Mouse (Mus musculus) forebrain, embryonic 14.5 days (tissue): ENCODE results near the gene Nnmt. TPM values are rescaled to one million over a fixed set of nuclear protein-coding genes. Genes with fewer than 3 reads are reported as not detected.

Experiments
- ATAC-seq: fragments of 200-750 bp; cut with Nextera tagmentation; 2 replicates; pipeline ENCODE4 v1.8.0; 2017; ENCODE audit warnings: mild to moderate bottlenecking, moderate library complexity
- DNase-seq: peaks from one replicate; pipeline ENCODE4 v3.0.0-alpha.2; 2015; ENCODE audit warnings: low spot score
- H3K27ac ChIP-seq: fragments of 300-500 bp; sonication (generic); 2 replicates; pipeline ENCODE4 v1.5.1; 2014; ENCODE audit warnings: low read depth, mild to moderate bottlenecking, control low read depth, low read length, moderate library complexity
- H3K27me3 ChIP-seq: fragments of 300-500 bp; sonication (generic); replicated peaks from 2 replicates; pipeline ENCODE4 v1.6.1; 2014; ENCODE audit warnings: low read length, control low read depth, mixed read lengths; ENCODE audit not compliant: control insufficient read depth, insufficient read depth
- H3K36me3 ChIP-seq: fragments of 300-500 bp; sonication (generic); 2 replicates; pipeline ENCODE4 v1.6.1; 2014; ENCODE audit warnings: low read length, control low read depth; ENCODE audit not compliant: control insufficient read depth, insufficient read depth
- H3K4me1 ChIP-seq: fragments of 300-500 bp; sonication (generic); 2 replicates; pipeline ENCODE4 v1.6.1; 2014; ENCODE audit warnings: antibody characterized with exemption, low read length, control low read depth; ENCODE audit not compliant: control insufficient read depth, insufficient read depth
- H3K4me2 ChIP-seq: fragments of 300-500 bp; sonication (generic); 2 replicates; pipeline ENCODE4 v1.6.1; 2014; ENCODE audit warnings: mild to moderate bottlenecking, control low read depth, low read length
- H3K4me3 ChIP-seq: fragments of 300-500 bp; sonication (generic); 2 replicates; pipeline ENCODE4 v1.5.1; 2014; ENCODE audit warnings: low read depth, low read length, control low read depth
- H3K9ac ChIP-seq: fragments of 300-500 bp; sonication (generic); 2 replicates; pipeline ENCODE4 v1.6.1; 2014; ENCODE audit warnings: mild to moderate bottlenecking, low read length, control low read depth, moderate library complexity
- H3K9me3 ChIP-seq: fragments of 300-500 bp; sonication (generic); replicated peaks from 2 replicates; pipeline ENCODE4 v1.6.1; 2016; ENCODE audit warnings: low read length, control low read depth, mixed read lengths; ENCODE audit not compliant: control insufficient read depth
- WGBS: fragments of 180-500 bp; shearing (Covaris S2); extraction: QIAGEN DNeasy Blood & Tissue Kit; methylation state at CpG from one replicate; pipeline ENCODE4 v1.1.7; 2014; 5-methylcytosine and 5-hydroxymethylcytosine counted together
- polyA plus RNA-seq: library from polyadenylated mRNA; unstranded; fragments of >200 nt; fragmentation: Nextera tagmentation; extraction: Ambion mirVana; gene quantifications from 2 replicates; pipeline ENCODE4 v1.2.1, GENCODE M21; 2014

Gene Nnmt
- 0.72 and 1.1 TPM in 2 replicates for polyA plus RNA-seq

- H3K27me3 ChIP-seq: no peaks in the 10 kb centered on the region
- 60% methylated on average over 8 of the region's 8 CpGs for WGBS
Measured at GRCm38 (mm10) chr9:48604939-48605598, at the start of gene Nnmt. Gene Nnmt, minus strand, starts transcription at chr9:48605153.

DNA sequence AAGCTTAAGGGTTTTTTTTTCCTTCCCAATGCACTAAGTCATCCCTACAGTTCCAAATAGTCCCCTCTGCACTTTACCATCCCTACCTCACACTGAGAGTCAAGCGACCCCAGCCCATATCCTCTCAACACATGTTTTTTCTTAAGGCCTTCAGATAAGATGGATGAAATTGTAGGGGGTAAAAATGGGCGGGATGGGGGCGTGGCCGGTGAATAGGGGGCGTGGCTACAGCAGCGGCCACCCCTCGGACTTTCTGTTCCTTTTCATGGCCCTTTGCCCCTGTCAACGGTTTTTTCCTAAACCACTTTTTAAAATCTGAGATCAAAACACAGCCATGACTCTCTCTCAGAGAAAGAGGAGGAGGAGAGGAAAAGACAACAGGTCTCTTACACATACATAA, 49.8 kb upstream of the Nnmt start:
- no peak overlapping the region for H3K4me2 ChIP-seq
- H3K9ac ChIP-seq: no peak overlapping the region
- H3K9me3 ChIP-seq: no peaks in the 10 kb centered on the region
- no peaks in the 10 kb centered on the region for H3K36me3 ChIP-seq
- ATAC-seq (no peak), DNase-seq (no peak)
- 7% methylated on average over 8 of the region's 8 CpGs for WGBS
- peaks cover 6% of the 10 kb centered on the region for H3K4me1 ChIP-seq
- no peak overlapping the region for H3K27ac ChIP-seq
- no peaks in the 10 kb centered on the region; the same call in 1 of the 2 replicates for H3K27me3 ChIP-seq
- no peak overlapping the region for H3K4me3 ChIP-seq

More at GRCm38 (mm10) chr9:48604939-48605598, at the start of gene Nnmt:
- H3K27ac ChIP-seq: no peak within 1 kb of the TSS
- H3K36me3 ChIP-seq: no peaks in the 10 kb centered on the region
- no peak within 1 kb of the TSS for H3K9ac ChIP-seq
- no peaks in the 10 kb centered on the region for H3K9me3 ChIP-seq
- no peak for DNase-seq
- H3K4me3 ChIP-seq: no peak within 1 kb of the TSS
- no peak within 1 kb of the TSS for H3K4me2 ChIP-seq
- H3K4me1 ChIP-seq: no peaks in the 10 kb centered on the region
- no peak for ATAC-seq

- no peaks in the 10 kb centered on the region for H3K36me3 ChIP-seq
- H3K27me3 ChIP-seq: no peaks in the 10 kb centered on the region; the same call in 1 of the 2 replicates
- no peak overlapping the region for H3K4me3 ChIP-seq
- H3K9me3 ChIP-seq: no peaks in the 10 kb centered on the region
- peaks cover 17% of the 10 kb centered on the region for H3K4me1 ChIP-seq
- no peak overlapping the region for H3K4me2 ChIP-seq
- DNase-seq: no peak
- no peak for ATAC-seq
- no peak overlapping the region for H3K27ac ChIP-seq
- H3K9ac ChIP-seq: no peak overlapping the region
- WGBS: 49% methylated on average over 7 of the region's 7 CpGs
Measured at GRCm38 (mm10) chr9:48653399-48654070, 48.6 kb upstream of the Nnmt start.

DNA sequence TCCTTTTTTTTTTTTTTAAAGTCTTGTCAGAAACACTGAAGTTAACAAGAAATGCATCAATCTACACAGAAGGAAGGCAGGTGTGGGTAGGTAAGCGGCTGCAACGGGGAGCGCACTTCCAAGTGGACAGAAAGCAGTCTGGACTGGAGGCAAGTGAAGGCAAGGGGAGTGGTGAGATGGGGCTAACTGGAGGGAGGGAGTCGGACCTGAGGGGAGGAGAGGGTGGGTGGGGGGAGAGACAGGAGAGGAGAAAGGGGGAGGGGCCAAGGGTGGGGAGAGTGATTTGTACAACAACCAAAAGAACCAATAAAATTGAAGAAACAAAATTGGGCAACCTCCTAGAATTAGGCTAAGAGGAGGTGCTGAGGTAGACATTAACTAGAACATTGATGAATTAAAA, 47.1 kb upstream of the Nnmt start:
- no peaks in the 10 kb centered on the region for H3K36me3 ChIP-seq
- ATAC-seq (no peak), DNase-seq (no peak)
- H3K27ac ChIP-seq: no peak overlapping the region
- H3K9me3 ChIP-seq: no peaks in the 10 kb centered on the region
- H3K9ac ChIP-seq: no peak overlapping the region
- H3K4me3 ChIP-seq: no peak overlapping the region
- no peak overlapping the region for H3K4me2 ChIP-seq
- H3K4me1 ChIP-seq: peaks cover 25% of the 10 kb centered on the region
- 35% methylated on average over 4 of the region's 4 CpGs for WGBS
- H3K27me3 ChIP-seq: no peaks in the 10 kb centered on the region; the same call in 1 of the 2 replicates

DNA sequence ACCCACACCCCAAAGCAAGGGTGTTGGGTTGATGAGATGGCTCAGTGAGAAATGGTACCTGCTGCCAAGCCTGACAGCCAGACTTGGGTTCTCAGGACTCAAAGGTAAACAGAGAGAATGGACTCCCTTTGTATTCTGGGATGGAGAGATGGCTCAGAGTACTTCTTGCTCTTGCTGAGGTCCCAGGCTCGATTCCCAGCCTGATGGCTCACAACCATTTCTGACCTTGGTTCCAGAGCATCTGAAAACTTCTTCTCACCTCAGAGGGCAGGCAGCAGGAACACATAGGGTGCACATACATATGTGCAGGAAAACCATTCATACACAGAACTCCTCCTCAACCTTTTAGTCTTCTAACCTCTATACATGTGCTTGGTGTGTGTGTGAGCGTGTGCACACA, 45.9 kb upstream of the Nnmt start:
- Histone ChIP-seq H3K27me3 (no peaks in the 10 kb centered on the region; the same call in 1 of the 2 replicates), H3K9me3 (no peaks in the 10 kb centered on the region), H3K4me3 (no peak overlapping the region), H3K4me1 (peaks cover 25% of the 10 kb centered on the region), H3K27ac (no peak overlapping the region), H3K4me2 (no peak overlapping the region), H3K36me3 (no peaks in the 10 kb centered on the region), H3K9ac (no peak overlapping the region)
- no peak for ATAC-seq
- DNase-seq: no peak
- 75% methylated on average over 2 of the region's 2 CpGs for WGBS

GRCm38 (mm10) chr9:48649851-48650685, 45.1 kb upstream of the Nnmt start:
- no peaks in the 10 kb centered on the region for H3K9me3 ChIP-seq
- H3K27me3 ChIP-seq: no peaks in the 10 kb centered on the region; the same call in 1 of the 2 replicates
- WGBS: 31% methylated on average over 17 of the region's 17 CpGs
- H3K4me2 ChIP-seq: peak overlapping the region; percentile 44; the same call in 1 of the 2 replicates
- no peak for ATAC-seq
- no peak for DNase-seq
- H3K27ac ChIP-seq: no peak overlapping the region
- H3K4me3 ChIP-seq: no peak overlapping the region
- H3K9ac ChIP-seq: no peak overlapping the region
- H3K36me3 ChIP-seq: no peaks in the 10 kb centered on the region
- peaks cover 25% of the 10 kb centered on the region for H3K4me1 ChIP-seq

DNA sequence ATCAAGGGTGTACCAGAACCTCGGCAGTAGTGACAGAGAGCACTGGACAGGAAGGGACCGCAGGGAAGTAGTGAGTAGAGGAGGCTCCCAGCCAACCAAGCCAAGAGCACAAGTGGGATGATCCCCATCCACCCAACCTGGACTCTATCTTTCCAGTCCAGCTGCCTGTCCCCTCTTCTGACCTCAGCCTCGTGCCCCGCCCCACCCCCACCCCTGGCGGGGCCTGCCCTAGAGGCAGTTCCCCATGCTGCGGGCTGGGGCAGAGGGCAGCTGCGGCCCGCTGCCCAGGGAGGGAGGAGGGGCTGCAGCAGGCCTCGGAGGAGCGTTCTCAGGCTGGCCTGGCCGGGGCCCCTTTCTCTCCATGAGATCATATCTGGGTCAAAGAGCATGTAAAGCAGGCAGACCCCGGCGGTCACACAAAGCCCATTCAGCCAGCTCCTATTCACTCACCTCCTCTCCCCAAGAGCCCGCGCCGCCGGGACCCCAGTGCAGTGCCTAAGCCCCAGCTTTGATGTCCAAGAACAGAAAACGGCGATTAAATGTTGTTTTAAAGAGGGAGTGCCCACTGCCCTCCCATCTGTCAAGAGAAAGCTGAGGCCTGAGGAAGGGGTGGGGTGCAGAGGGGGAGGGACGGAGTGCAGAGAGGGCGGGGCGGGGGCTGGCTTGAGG, 44.3 kb upstream of the Nnmt start:
- DNase-seq (peak; percentile 63), ATAC-seq (peak; percentile 70)
- H3K36me3 ChIP-seq: no peaks in the 10 kb centered on the region
- WGBS: 1% methylated on average over 20 of the region's 22 CpGs
- peak overlapping the region; percentile 13; the same call in 1 of the 2 replicates for H3K4me3 ChIP-seq
- H3K9me3 ChIP-seq: no peaks in the 10 kb centered on the region
- H3K4me2 ChIP-seq: peak overlapping the region; percentile 44
- H3K4me1 ChIP-seq: peaks cover 25% of the 10 kb centered on the region
- H3K27ac ChIP-seq: no peak overlapping the region
- no peaks in the 10 kb centered on the region; the same call in 1 of the 2 replicates for H3K27me3 ChIP-seq
- peak overlapping the region; percentile 48 for H3K9ac ChIP-seq

GRCm38 (mm10) chr9:48648285-48649097, 43.5 kb upstream of the Nnmt start:
- Histone ChIP-seq H3K27ac (no peak overlapping the region), H3K9ac (peak overlapping the region; percentile 48; the same call in 1 of the 2 replicates)
- 31% methylated on average over 12 of the region's 12 CpGs for WGBS

More at GRCm38 (mm10) chr9:48648285-48649097, 43.5 kb upstream of the Nnmt start:
- no peak for DNase-seq
- Histone ChIP-seq H3K4me1 (peaks cover 25% of the 10 kb centered on the region), H3K36me3 (no peaks in the 10 kb centered on the region), H3K4me3 (no peak overlapping the region), H3K4me2 (peak overlapping the region; percentile 44), H3K27me3 (no peaks in the 10 kb centered on the region; the same call in 1 of the 2 replicates), H3K9me3 (no peaks in the 10 kb centered on the region)
- ATAC-seq: no peak
